Mouse (Mus musculus) thymus, adult 2 months (tissue): Measurements from ENCODE around the gene Fbxl8. TPM values are rescaled to one million over a fixed set of nuclear protein-coding genes. Genes with fewer than 3 reads are reported as not detected.

Source experiments
- DNase-seq: peaks from one replicate; pipeline ENCODE4 v3.0.0; 2021
- H3K27ac ChIP-seq: fragments of 200-500 bp; 2 replicates; pipeline ENCODE4 v1.5.1; 2012; ENCODE audit warnings: low read length, control low read depth; ENCODE audit not compliant: control insufficient read depth, insufficient read depth
- H3K27me3 ChIP-seq: fragments of 200-500 bp; 2 replicates; pipeline ENCODE4 v1.6.1; 2012; ENCODE audit warnings: mild to moderate bottlenecking, low read length, moderate library complexity, mixed read lengths; ENCODE audit not compliant: control insufficient read depth, insufficient read depth
- H3K36me3 ChIP-seq: fragments of 200-500 bp; 2 replicates; pipeline ENCODE4 v1.6.1; 2012; ENCODE audit warnings: mild to moderate bottlenecking, low read length, moderate library complexity; ENCODE audit not compliant: control insufficient read depth, insufficient read depth
- H3K4me1 ChIP-seq: fragments of 200-500 bp; replicated peaks from 2 replicates; pipeline ENCODE4 v1.6.1; 2012; ENCODE audit warnings: low read length; ENCODE audit not compliant: control insufficient read depth, insufficient read depth
- H3K4me3 ChIP-seq: fragments of 200-500 bp; 2 replicates; pipeline ENCODE4 v1.5.1; 2012; ENCODE audit warnings: mild to moderate bottlenecking, low read length, control low read depth, moderate library complexity; ENCODE audit not compliant: control insufficient read depth, insufficient read depth
- CTCF ChIP-seq: fragments of 200-500 bp; IDR thresholded peaks from 2 replicates; pipeline ENCODE4 v1.5.1; 2012; ENCODE audit warnings: mild to moderate bottlenecking, control low read depth, low read length, moderate library complexity, borderline replicate concordance; ENCODE audit not compliant: control insufficient read depth, poor library complexity, insufficient read depth; ENCODE audit errors: extremely low read depth
- POLR2A ChIP-seq: fragments of 200-500 bp; IDR thresholded peaks from 2 replicates; pipeline ENCODE4 v1.6.1; 2012; ENCODE audit warnings: mild to moderate bottlenecking, low read length, control low read depth, moderate library complexity; ENCODE audit not compliant: control insufficient read depth, poor library complexity, insufficient read depth; ENCODE audit errors: extremely low read depth
- WGBS: fragments of 180-500 bp; shearing (Covaris S2); methylation state at CpG from one replicate; pipeline ENCODE4 v1.1.7; 2018; 5-methylcytosine and 5-hydroxymethylcytosine counted together
- polyA plus RNA-seq: library from polyadenylated mRNA; depleted of rRNA; stranded (reverse); fragments of >200 nt; gene quantifications from 2 replicates; pipeline ENCODE4 v1.2.3, GENCODE M21; 2012

Fbxl8 gene
- polyA plus RNA-seq, 1 experiment, result 27.8 TPM

DNA sequence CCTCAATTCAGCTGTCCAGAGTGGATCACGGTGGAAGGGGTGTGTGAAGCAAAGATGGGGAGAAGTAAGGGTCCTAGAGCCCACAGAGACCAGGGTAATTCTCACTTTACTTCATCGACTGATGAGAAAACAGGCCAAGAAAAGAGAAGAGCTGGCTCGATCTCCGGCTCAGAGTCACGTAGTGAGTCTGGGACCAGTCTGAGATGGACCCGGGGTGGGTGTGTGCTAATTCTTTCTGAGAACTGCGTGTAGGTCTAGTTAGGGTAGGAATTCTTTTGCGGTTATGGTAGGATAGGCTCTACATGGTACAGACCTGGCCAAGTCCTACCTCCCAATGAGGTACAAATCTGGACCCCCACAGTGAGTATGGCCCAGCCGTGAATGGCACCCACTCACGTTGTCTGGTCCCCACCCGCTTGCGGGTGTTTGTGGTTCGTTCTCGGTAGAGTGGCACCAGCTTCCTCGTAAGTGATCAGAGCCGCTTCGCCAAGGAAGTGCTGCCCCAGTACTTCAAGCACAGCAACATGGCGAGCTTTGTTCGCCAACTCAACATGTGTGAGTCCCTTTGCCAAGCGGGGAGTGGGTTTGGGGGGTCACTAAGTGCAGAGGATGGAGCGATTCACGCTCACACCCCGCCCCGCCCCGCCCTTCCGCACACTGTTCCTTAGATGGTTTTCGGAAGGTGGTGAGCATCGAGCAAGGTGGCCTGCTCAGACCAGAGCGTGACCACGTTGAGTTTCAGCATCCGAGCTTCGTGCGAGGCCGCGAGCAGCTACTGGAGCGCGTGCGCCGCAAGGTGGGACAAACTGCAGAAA lies 5.9 kb downstream of the Fbxl8 start:
- no peaks in the 10 kb centered on the region; the same call in none of the 2 replicates for H3K36me3 ChIP-seq
- H3K4me3 ChIP-seq, result 0 out of 2 replicates have a peak overlapping the region, but pooled peaks have one; percentile 0
- no peak for DNase-seq
- H3K27ac ChIP-seq, result no peak overlapping the region
- TF ChIP-seq CTCF (no peak), POLR2A (no peak)
- peaks cover 25% of the 10 kb centered on the region for H3K4me1 ChIP-seq
- WGBS, result 21% methylated on average over 39 of the region's 39 CpGs
- peaks cover 17% of the 10 kb centered on the region; the same call in 1 of the 2 replicates for H3K27me3 ChIP-seq

GRCm38 (mm10) chr8:105270916-105271186 lies 6.4 kb downstream of the Fbxl8 start:
- peaks cover 17% of the 10 kb centered on the region; the same call in 1 of the 2 replicates for H3K27me3 ChIP-seq

GRCm38 (mm10) chr8:105275387-105275786 lies 10.9 kb downstream of the Fbxl8 start:
- Histone ChIP-seq H3K36me3 (no peaks in the 10 kb centered on the region), H3K27me3 (peaks cover 4% of the 10 kb centered on the region; the same call in 1 of the 2 replicates), H3K4me1 (peaks cover 23% of the 10 kb centered on the region), H3K4me3 (no peak overlapping the region), H3K27ac (no peak overlapping the region)
- DNase-seq, result no peak
- WGBS, result 30% methylated on average over 11 of the region's 11 CpGs
- no peak for TF ChIP-seq POLR2A
- TF ChIP-seq CTCF, result no peak

More at GRCm38 (mm10) chr8:105270916-105271186, 6.4 kb downstream of the Fbxl8 start:
- H3K27ac ChIP-seq, result no peak overlapping the region
- H3K4me1 ChIP-seq, result peaks cover 26% of the 10 kb centered on the region
- TF ChIP-seq POLR2A, result no peak
- no peak for TF ChIP-seq CTCF
- 32% methylated on average over 11 of the region's 11 CpGs for WGBS
- H3K36me3 ChIP-seq, result no peaks in the 10 kb centered on the region; the same call in none of the 2 replicates
- no peak overlapping the region for H3K4me3 ChIP-seq
- no peak for DNase-seq

GRCm38 (mm10) chr8:105275840-105276239 lies 11.4 kb downstream of the Fbxl8 start, which contains the start of gene Nol3:
Gene Nol3, plus strand, starts transcription at chr8:105276140.
- H3K27me3 ChIP-seq, result peaks cover 2% of the 10 kb centered on the region; the same call in 1 of the 2 replicates
- TF ChIP-seq CTCF (no peak), POLR2A (no peak)
- WGBS, result 16% methylated on average over 10 of the region's 10 CpGs

DNA sequence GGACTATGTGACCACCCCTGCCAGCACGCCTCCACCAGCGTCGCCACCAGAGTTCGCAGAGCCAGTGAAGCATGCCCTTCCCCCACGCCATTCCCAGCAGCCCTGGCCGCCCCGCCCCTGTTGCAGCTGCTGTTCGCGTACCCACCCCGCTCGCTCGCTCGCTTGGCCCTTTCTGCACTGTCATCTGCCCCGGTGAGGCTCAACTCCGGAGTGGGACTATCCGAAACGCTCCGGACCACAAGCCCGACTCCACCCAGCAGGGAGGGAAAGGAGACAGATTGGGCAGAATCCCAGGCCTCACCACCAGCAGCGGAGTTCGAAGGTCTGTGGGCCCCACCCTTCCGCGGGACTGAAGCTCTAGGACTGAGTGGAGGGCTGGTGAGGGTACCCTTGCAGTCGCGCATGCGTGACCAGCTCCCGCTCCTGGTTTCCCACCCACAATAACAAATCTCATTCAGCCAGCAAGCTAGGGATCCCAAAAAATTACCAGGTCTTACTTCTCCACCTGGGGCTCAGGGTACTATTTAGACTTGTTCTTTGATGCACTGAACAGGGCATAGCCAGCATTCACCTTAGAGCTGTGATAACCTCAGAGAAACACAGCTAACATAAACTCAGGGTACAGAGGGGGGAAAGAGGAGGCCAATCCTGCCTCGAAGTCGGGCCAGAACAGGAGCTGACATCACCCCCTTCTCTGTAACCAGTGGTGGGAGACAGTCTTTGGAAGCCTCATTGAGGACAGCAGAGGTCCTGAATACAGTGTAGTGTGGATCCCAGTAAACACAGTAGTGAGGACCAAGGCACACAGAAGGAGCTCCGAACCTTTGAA lies 12.1 kb downstream of the Fbxl8 start:
- TF ChIP-seq POLR2A (no peak), CTCF (no peak)
- Histone ChIP-seq H3K36me3 (no peaks in the 10 kb centered on the region), H3K27me3 (no peaks in the 10 kb centered on the region; the same call in 1 of the 2 replicates), H3K4me1 (peaks cover 17% of the 10 kb centered on the region), H3K4me3 (peak overlapping the region; percentile 41), H3K27ac (no peak overlapping the region)
- peak; percentile 49 for DNase-seq
- WGBS, result 4% methylated on average over 30 of the region's 30 CpGs

More at GRCm38 (mm10) chr8:105275840-105276239, 11.4 kb downstream of the Fbxl8 start, which contains the start of gene Nol3:
- no peak within 1 kb of the TSS for H3K27ac ChIP-seq
- H3K36me3 ChIP-seq, result no peaks in the 10 kb centered on the region
- DNase-seq, result no peak
- peak within 1 kb of the TSS; percentile 41 for H3K4me3 ChIP-seq
- peaks cover 18% of the 10 kb centered on the region for H3K4me1 ChIP-seq

- Histone ChIP-seq H3K36me3 (no peaks in the 10 kb centered on the region), H3K27me3 (no peaks in the 10 kb centered on the region; the same call in 1 of the 2 replicates), H3K4me1 (peaks cover 20% of the 10 kb centered on the region), H3K4me3 (no peak overlapping the region), H3K27ac (no peak overlapping the region)
- DNase-seq, result no peak
- 2% methylated on average over 28 of the region's 28 CpGs for WGBS
- TF ChIP-seq CTCF, result no peak
- TF ChIP-seq POLR2A, result no peak
These were observed 14.5 kb downstream of the Fbxl8 start for GRCm38 (mm10) chr8:105278911-105279334.
